Mouse (Mus musculus): Measurements from ENCODE around the gene Ptprf.

GRCm38 (mm10) chr4:118281444-118282181, 9.6 kb downstream of the Ptprf start:
- TF ChIP-seq CTCF (IDR thresholded peaks at IDR 0.05), result no peak
- TF ChIP-seq EP300 (IDR thresholded peaks at IDR 0.05), result no peak

All from lung, postnatal 0 days (tissue).